Mouse (Mus musculus): ENCODE data around the gene Cobll1. TPM values are rescaled to one million over a fixed set of nuclear protein-coding genes. Genes with fewer than 3 reads are reported as not detected.

Gene Cobll1
- total RNA-seq, 2 experiments from 2014 or later, result 264 to 353 TPM

- no peak for DNase-seq
These were observed 91.8 kb downstream of the Cobll1 start for GRCm38 (mm10) chr2:65147431-65147830.

GRCm38 (mm10) chr2:65145421-65146117, 93.6 kb downstream of the Cobll1 start:
- DNase-seq, result peak; percentile 28 to 51

GRCm38 (mm10) chr2:65141093-65141661, 98.0 kb downstream of the Cobll1 start:
- no peak for DNase-seq

- DNase-seq, result no peak
These were observed 98.8 kb downstream of the Cobll1 start for GRCm38 (mm10) chr2:65140330-65140922.

- no peak for DNase-seq
These were observed 99.4 kb downstream of the Cobll1 start for GRCm38 (mm10) chr2:65139606-65140329.

GRCm38 (mm10) chr2:65138992-65139391, 100.2 kb downstream of the Cobll1 start:
- no peak for DNase-seq

- no peak for DNase-seq
These were observed 112.9 kb downstream of the Cobll1 start for GRCm38 (mm10) chr2:65126141-65126783.

- no peak for DNase-seq
These were observed 115.5 kb downstream of the Cobll1 start for GRCm38 (mm10) chr2:65123702-65124101.

- peak; percentile 33 to 54 for DNase-seq
These were observed 117.8 kb downstream of the Cobll1 start for GRCm38 (mm10) chr2:65121435-65121834.

- no peak for DNase-seq
These were observed 118.2 kb downstream of the Cobll1 start for GRCm38 (mm10) chr2:65121012-65121411.

- no peak for DNase-seq
These were observed 119.1 kb downstream of the Cobll1 start for GRCm38 (mm10) chr2:65120112-65120511.

- DNase-seq, result no peak
These were observed 119.5 kb downstream of the Cobll1 start for GRCm38 (mm10) chr2:65119667-65120066.

GRCm38 (mm10) chr2:65119076-65119475, 120.1 kb downstream of the Cobll1 start:
- no peak for DNase-seq

GRCm38 (mm10) chr2:65117859-65118258, 121.3 kb downstream of the Cobll1 start:
- DNase-seq, result no peak

- DNase-seq, result no peak
These were observed 122.6 kb downstream of the Cobll1 start for GRCm38 (mm10) chr2:65116428-65117125.

- no peak for DNase-seq
These were observed 126.0 kb downstream of the Cobll1 start for GRCm38 (mm10) chr2:65113191-65113590.

GRCm38 (mm10) chr2:65104569-65104968, 134.6 kb downstream of the Cobll1 start:
- no peak for DNase-seq

- DNase-seq, result no peak
These were observed 135.4 kb downstream of the Cobll1 start for GRCm38 (mm10) chr2:65103801-65104200.

- no peak for DNase-seq
These were observed 137.8 kb downstream of the Cobll1 start for GRCm38 (mm10) chr2:65101388-65101787.

- no peak for DNase-seq
These were observed 139.2 kb downstream of the Cobll1 start for GRCm38 (mm10) chr2:65100001-65100400.

GRCm38 (mm10) chr2:65095571-65095970, 143.6 kb downstream of the Cobll1 start:
- DNase-seq, result no peak

- DNase-seq, result no peak
These were observed 145.2 kb downstream of the Cobll1 start for GRCm38 (mm10) chr2:65093990-65094389.

Data from adrenal gland, postnatal 36 days (tissue).